Mouse (Mus musculus) cerebellum, adult 11-12 months (tissue): ENCODE results near the gene Cdh10.

Experiments
- DNase-seq: peaks from one replicate; pipeline ENCODE4 v3.0.0; 2022

Cdh10 gene

GRCm38 (mm10) chr15:18984891-18985290, 166.1 kb downstream of the Cdh10 start:
- DNase-seq, result no peak

DNA sequence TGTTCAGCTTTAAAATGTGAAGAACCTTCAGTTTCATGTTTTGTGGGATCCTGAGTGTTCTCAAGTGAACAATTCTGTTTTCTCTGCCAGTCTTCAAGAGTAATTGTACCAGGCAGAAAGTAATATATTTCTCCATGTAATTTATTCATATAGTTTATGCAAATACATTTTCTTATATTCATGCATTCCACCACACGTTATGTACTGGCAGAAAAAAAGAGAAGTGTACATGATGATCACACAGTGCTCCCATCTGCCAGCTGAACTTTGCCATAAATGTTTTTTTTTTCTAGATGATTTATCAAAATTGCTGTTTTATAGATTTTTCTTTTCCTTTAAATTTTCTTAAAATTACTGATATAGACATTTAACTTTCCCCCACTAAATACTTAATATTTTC, 168.9 kb downstream of the Cdh10 start:
- no peak for DNase-seq

DNA sequence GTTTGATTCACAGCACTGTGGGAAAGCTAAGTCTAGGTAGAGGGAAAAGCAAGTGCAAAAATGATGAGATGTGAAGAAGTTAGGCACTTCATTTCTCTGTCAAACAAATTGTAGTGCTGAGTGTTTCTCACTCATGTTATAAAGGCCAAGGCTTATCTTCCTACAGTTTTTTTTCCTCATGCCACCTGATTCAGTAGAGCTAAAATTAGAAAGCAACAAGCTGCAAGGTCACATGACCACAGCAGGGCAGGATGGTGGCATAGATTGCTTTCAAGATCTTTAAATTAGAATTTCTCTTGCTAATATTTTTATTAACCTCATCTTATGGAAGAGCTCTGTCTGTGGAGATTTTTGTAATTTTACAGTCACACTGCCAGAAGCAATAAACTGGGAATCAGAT, 174.8 kb downstream of the Cdh10 start:
- no peak for DNase-seq

- DNase-seq, result no peak
These were observed 175.5 kb downstream of the Cdh10 start for GRCm38 (mm10) chr15:18994294-18994693.

DNA sequence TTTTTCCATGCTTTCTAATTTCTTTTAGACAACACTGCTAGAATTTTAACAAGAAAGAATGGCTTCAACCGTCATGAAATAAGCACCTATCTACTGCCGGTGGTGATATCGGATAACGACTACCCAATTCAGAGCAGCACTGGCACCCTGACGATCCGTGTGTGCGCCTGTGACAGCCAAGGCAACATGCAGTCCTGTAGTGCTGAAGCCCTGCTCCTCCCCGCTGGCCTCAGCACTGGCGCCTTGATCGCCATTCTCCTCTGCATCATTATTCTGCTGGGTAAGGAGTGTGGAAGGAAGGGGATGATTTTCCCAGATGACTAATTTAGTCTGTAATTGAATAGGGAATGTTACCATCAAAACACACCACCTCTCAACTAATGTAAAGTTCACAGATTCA, 192.1 kb downstream of the Cdh10 start:
- no peak for DNase-seq

- DNase-seq, result no peak
These were observed 214.2 kb downstream of the Cdh10 start for GRCm38 (mm10) chr15:19032983-19033382.

DNA sequence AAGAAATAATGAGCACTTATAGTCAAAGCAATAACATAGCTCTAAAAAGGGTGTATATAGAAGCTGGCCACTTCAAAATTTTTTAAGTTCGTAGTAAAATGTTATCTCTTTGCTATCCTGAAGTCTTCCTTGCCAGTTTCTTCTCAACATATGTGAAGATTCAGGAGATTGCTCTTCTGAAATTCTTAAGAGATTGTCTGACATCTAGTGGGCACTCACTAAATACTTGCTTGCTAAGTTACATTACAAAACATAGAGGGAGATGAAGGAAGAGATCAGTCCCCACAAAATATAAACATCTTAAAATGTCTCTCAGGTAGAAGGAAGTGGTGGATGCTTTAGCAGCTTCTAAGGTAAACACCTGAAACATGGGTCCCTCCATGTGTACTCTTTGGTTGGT, 221.3 kb downstream of the Cdh10 start:
- no peak for DNase-seq
